Mouse (Mus musculus) testis, postnatal 14 days (tissue): ENCODE results near the gene Syt12.

Source experiments
- DNase-seq: peaks from one replicate; pipeline ENCODE4 v3.0.0; 2021; ENCODE audit warnings: low spot score

The Syt12 gene

GRCm38 (mm10) chr19:4446661-4447420 is 30.4 kb downstream of the Syt12 start:
- no peak for DNase-seq

DNA sequence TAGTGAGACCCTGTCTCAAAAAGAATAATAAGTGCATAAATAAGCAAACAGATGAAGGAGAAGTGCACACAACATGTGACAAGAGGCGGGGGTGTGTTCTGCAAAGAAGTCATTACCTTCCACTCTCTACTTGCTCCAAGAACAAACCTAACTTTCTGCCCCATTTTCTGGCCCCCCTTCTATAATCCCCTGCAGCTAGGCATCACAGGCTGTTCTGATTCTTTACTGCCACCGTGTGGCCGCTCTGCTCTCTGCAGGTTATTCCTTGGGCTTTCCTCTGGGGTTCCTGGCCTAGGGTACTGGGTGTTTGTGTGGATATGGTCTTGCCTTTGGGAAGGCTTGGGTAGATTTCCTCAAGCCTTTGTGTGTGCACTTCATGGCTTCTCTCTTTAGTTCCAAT is 34.8 kb downstream of the Syt12 start:
- peak; percentile 42 for DNase-seq

- DNase-seq, result no peak
Observed at GRCm38 (mm10) chr19:4441621-4442161, 35.6 kb downstream of the Syt12 start.

DNA sequence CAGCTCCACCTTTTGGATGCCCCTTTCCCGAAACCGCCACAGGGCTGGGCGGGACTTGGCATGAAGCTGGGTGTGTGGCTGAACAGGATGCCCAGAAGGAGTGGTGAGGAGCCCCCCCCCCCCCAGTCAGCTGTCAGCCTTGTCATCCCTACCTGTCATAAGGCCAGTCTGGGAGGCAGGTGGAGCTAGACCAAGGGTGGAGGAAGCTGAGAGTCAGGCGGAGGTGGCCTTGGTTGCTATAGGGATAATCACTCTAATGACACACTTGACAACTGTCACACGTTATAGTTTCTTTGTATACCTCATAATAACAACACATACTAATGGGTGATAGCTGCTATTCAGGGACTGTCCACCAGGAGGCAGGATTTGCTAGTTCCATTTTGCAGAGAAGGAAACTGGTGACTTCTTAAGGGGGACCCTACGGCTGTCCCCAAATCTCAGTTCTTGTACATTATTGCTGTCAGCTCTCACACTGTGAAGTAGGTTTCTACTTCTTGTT is 36.1 kb downstream of the Syt12 start:
- DNase-seq, result peak; percentile 37

GRCm38 (mm10) chr19:4440222-4440621 is 37.0 kb downstream of the Syt12 start:
- no peak for DNase-seq

DNA sequence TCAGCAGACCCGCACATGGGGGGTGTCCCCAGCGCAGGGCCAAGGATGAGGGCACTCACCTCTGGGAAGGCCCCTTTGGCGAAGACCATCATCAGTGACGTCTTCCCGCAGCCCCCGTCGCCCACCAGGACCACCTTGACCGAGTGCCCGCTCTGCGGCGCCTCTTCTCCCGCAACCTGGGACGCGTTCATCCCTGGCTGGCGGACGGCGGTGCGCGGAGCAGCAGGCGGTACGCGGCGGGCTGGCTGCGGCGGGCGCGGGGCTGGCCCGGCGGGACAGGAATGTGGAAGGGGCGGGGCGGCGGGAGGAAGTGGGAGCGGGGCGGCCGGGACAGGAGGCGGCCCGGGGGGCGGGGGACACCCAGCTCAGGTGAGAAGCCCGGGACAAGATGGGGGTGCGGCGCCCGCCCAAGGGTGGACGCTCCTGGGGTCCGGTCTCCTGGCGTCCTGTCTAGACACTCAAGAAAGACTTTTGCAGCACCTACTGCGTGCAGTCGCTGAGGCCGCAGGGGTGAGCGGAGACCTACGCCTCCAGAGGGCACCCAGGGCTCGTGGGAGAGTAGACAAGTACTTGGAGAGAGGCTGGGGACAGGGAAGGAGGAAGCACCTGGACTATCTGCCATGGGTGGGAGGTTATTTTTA is 38.0 kb downstream of the Syt12 start, which contains the start of gene Rhod:
TSS of gene Rhod (minus strand) at position 272 of the 641 bp plus-strand sequence.
- peak; percentile 38 for DNase-seq

GRCm38 (mm10) chr19:4438791-4439160 is 38.5 kb downstream of the Syt12 start:
- DNase-seq, result no peak

GRCm38 (mm10) chr19:4437886-4438285 is 39.4 kb downstream of the Syt12 start:
- DNase-seq, result no peak

- DNase-seq, result no peak
Observed at GRCm38 (mm10) chr19:4436254-4436653, 41.0 kb downstream of the Syt12 start.

DNA sequence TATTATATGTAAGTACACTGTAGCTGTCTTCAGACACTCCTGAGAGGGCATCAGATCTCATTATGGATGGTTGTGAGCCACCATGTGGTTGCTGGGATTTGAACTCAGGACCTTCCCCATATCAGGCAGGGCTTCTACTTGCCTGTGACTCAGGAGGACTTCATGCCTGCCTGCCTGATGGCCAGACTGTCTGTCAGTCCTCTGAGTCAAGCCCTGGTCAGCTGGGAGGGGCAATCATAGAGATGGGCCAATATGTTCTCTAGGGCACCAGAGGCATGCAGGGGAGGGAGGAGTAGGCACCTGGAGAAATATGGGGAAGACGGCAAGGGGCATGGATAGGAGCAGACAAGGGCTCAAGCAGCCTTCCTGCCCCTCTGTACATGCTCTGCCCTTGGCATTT is 42.2 kb downstream of the Syt12 start:
- DNase-seq, result no peak

DNA sequence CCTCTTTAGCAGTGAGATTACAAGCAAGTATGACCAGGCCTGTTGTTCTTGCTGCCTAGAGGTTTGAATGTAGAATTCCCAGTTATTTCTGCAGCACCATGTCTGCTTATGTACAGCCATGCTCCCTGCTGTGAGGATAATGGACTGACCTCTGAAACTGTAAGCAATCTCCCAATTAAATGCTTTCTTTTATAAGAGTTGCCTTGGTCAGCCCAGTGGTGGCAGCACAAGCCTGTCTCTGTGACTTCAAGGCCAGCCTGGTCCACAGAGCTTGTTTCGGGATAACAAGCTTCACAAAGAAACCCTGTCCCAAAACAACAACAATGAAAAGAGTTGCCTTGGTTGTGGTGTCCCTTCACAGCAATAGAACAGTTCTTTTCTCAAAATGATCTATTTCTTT is 43.5 kb downstream of the Syt12 start:
- no peak for DNase-seq

DNA sequence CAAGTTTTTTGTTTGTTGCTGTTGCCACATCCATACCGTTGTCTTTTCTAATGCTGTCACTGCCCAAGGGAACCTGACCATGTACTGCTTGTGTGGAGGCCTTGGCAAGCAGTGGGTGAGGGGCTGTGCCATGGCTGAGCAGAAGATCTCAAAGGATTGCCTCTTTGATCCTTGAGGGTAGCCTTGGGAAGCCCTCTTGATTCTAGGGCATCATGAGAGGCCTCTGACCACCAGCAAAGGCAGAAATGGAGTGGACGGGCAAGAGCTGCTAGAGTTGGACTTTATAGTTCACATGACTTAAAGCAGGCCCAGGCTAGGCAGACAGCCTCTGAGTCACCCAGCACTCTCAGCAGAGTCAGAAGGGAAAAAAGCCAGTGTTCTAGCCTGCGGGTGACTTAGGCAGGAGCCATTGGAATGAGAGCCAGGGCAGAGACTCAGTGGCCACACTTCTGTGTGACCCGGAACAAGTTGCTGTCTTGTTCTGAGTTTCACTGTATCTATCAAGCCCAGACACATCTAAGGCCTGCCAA is 47.1 kb downstream of the Syt12 start:
- no peak for DNase-seq

DNA sequence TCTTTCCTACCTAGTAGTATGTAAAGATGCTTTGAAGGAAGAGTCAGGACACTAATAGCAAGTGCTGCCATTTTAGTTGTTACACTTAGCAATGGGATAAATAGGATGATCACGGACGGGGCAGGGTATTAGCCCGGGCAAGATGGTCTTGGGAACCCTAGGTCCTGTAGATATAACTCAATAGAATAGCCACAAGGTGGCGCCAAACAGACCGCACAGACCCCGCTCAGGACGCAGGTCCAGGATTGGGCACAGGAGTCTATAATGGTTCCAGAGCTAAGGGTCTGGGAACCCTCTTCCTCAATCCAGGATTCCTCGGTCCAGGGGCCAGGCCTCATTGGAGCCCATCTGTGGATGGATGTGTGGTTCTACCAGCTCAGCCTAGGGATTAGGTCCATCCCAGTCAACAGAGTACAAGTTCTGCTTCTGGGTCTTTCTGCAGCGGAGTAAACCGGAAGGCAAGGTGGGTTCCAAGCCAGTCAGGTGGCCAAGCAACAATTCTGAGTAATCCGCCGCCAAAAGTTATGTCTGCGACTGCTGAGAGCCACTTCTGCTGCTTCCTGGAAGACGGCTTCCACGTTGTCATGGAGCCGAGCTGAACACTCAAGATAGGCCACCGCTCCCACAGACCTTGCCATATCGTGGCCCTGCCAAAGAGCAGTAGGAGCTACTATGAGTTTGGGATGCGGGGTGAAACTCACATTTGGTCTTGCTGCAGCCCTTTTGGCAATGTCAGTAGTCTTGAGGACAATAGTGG is 51.5 kb downstream of the Syt12 start:
- no peak for DNase-seq

DNA sequence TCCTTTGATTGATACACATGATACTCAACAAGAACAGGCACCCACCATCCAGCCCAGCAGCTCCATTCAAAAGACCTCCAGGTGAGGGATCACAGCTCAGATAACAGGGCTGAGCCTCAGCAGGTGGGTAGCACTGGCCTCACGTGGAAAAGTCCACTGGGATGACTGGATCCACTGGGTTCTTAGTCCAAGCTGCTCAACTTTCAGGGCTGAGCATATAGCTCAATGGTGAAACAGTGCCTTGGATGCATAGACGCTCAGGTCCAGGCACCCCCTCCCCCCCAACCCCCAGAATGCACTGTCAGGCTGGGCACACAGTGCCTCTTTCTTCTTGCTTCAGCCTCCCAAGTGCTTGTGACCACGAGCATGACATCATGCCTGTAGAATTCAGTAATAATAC is 54.2 kb downstream of the Syt12 start:
- no peak for DNase-seq

DNA sequence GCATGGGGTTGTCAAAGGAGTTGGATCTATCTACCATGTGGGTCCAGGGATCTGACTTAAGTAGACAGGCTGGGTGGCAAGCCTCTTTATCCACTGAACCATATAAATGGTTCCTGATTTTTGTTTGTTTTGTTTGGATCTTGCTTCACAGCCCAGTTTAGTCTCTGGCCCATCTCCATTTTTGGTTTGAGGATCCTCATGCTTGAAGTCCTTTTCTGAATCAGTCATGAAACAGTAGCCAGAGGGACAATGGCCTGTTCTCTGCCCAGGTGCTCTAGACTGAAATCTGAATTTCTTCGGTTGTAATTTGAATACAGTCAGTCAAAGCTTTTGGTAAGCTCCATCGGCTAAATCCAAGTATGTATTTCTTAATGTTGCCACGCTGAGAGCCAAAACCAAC is 54.7 kb downstream of the Syt12 start:
- DNase-seq, result no peak

DNA sequence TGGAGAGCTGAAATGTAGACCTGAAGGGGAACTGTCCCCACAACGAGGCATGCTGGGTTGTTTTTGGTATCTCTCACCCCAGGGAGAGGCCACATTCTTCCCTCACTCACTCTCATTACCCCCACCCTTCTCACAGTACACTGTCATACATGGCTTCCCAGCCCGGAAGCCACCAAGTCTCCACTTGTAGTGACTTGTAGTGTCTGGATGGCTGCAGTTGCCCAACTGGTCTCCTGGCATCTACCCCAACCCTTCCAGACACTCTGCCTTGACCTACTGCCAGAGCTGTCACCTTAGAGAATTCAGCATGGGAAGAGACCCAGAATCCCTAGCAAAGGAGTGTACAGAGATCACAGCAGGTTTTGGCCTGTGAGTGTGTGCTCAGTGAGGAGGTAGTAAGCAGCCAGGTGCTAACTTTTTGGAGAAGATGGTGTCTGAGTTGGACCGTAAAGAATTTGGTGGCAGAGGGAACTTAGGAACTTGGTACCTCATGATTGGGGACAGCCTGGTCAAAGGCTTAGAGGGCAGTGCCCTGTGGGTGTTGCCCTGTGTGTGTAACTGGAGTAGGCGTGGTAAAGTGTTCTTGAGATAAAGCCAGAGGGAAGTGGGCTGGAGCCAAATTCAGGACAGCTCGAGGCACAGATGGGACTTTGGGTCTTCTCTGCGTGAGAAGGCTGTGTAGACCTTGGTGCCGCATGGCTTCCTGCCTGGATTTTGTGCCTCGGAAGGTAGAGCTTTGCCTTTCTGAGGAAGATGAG is 56.9 kb downstream of the Syt12 start:
- no peak for DNase-seq

GRCm38 (mm10) chr19:4419711-4420110 is 57.5 kb downstream of the Syt12 start:
- DNase-seq, result no peak

GRCm38 (mm10) chr19:4417713-4418112 is 59.5 kb downstream of the Syt12 start:
- DNase-seq, result no peak

GRCm38 (mm10) chr19:4417183-4417582 is 60.1 kb downstream of the Syt12 start:
- DNase-seq, result no peak

DNA sequence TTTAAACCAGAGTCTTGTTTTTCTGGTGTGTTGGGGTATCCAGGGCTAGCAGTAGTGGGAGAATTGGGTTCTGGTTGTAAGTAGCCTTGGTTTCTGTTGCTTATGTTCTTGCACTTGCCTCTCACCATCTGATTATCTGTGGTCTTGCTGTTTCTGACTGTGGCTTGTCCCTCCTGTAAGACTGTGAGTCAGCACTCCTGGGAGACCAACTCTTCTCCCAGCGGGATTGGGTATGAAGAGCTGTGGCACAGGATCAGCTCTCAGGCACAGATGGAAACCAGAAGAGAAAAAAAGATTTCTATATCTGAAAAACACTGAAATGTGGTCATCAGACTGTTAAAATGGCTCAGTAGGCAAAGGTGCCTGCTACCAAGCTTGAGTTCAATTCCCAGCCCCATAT is 62.6 kb downstream of the Syt12 start:
- DNase-seq, result no peak

DNA sequence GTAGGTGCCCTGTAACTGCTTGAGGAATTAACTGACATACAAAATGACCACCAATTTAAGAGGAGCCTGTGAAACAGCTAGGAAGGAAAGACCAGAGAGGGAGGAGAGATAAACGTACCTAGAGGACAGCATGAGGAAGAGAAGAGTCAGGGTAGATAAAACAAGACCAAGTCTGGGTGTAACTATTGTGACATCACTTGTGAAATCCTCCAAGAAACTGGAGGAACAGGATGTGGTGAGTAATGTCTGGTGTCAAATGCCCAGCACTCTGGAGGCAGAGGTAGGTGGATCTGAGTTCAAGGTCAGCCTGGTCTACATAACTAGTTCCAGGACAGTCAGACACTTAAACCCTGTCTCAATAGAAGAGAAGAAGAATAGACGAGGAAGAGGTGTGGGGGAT is 68.2 kb downstream of the Syt12 start:
- no peak for DNase-seq

- no peak for DNase-seq
Observed at GRCm38 (mm10) chr19:4404840-4405239, 72.4 kb downstream of the Syt12 start.
